Mouse (Mus musculus) myocyte (in vitro differentiated cells): ENCODE data around the gene Cobll1. TPM values are rescaled to one million over a fixed set of nuclear protein-coding genes. Genes with fewer than 3 reads are reported as not detected.
A peak's percentile ranks its signal among the peaks of the same experiment; 100 is the strongest.

ENCODE experiments used
- H3K27me3 ChIP-seq: one replicate; pipeline ENCODE4 v1.6.1; 2011; ENCODE audit not compliant: control insufficient read depth, insufficient read depth, insufficient read length
- H3K36me3 ChIP-seq: one replicate; pipeline ENCODE4 v1.6.1; 2011; ENCODE audit not compliant: control insufficient read depth, insufficient read depth
- H3K4me2 ChIP-seq: one replicate; pipeline ENCODE4 v1.6.1; 2011; ENCODE audit warnings: low read depth, control low read depth
- H3K4me3 ChIP-seq: one replicate; pipeline ENCODE4 v1.5.1; 2011; ENCODE audit warnings: mild to moderate bottlenecking, control low read depth, moderate library complexity
- H3K79me2 ChIP-seq: one replicate; pipeline ENCODE4 v1.6.1; 2011; ENCODE audit not compliant: control insufficient read depth, insufficient read depth
- H3ac ChIP-seq: one replicate; pipeline ENCODE4 v1.6.1; 2011; ENCODE audit not compliant: control insufficient read depth, insufficient read length
- CEBPB ChIP-seq: IDR thresholded peaks from 2 replicates; pipeline ENCODE4 v1.6.1; 2011; ENCODE audit warnings: mild to moderate bottlenecking, moderate library complexity; ENCODE audit not compliant: poor library complexity, insufficient read depth, severe bottlenecking
- E2F4 ChIP-seq: IDR thresholded peaks from one replicate; pipeline ENCODE4 v1.6.1; 2011; ENCODE audit warnings: mild to moderate bottlenecking, control low read depth, moderate library complexity; ENCODE audit not compliant: insufficient read depth
- MAX ChIP-seq: IDR thresholded peaks from one replicate; pipeline ENCODE4 v1.6.1; 2011; ENCODE audit warnings: low read depth, mild to moderate bottlenecking, control low read depth
- MYOD1 ChIP-seq, 3 experiments: IDR thresholded peaks; one replicate each; pipeline ENCODE4 v1.6.1; 2011; ENCODE audit warnings: control low read depth in 2 of 3, low read depth in 2 of 3, mild to moderate bottlenecking in 2 of 3, moderate library complexity in 1 of 3; ENCODE audit not compliant: insufficient read length in 2 of 3, control insufficient read depth in 1 of 3
- MYOG ChIP-seq, 3 experiments: IDR thresholded peaks; one replicate each; pipeline ENCODE4 v1.6.1; 2011; ENCODE audit warnings: control low read depth in 2 of 3, low read depth in 2 of 3, mild to moderate bottlenecking in 2 of 3; ENCODE audit not compliant: insufficient read length in 2 of 3, control insufficient read depth in 1 of 3, insufficient read depth in 1 of 3
- POLR2A ChIP-seq: IDR thresholded peaks from one replicate; pipeline ENCODE4 v1.6.1; 2011; ENCODE audit warnings: low read depth, mild to moderate bottlenecking, control low read depth, moderate library complexity; ENCODE audit not compliant: insufficient read length
- POLR2AphosphoS2 ChIP-seq: IDR thresholded peaks from one replicate; pipeline ENCODE4 v1.6.1; 2011; ENCODE audit warnings: low read depth, control low read depth; ENCODE audit not compliant: insufficient read length
- REST ChIP-seq: IDR thresholded peaks from one replicate; pipeline ENCODE4 v1.6.1; 2011; ENCODE audit warnings: mild to moderate bottlenecking, control low read depth, moderate library complexity; ENCODE audit not compliant: insufficient read depth, insufficient read length
- SRF ChIP-seq: IDR thresholded peaks from one replicate; pipeline ENCODE4 v1.6.1; 2011; ENCODE audit warnings: low read depth; ENCODE audit not compliant: control insufficient read depth, insufficient read length
- TCF12 ChIP-seq: IDR thresholded peaks from one replicate; pipeline ENCODE4 v1.6.1; 2011; ENCODE audit warnings: mild to moderate bottlenecking, control low read depth; ENCODE audit not compliant: poor library complexity, insufficient read depth, severe bottlenecking
- TCF3 ChIP-seq: IDR thresholded peaks from one replicate; pipeline ENCODE4 v1.6.1; 2011; ENCODE audit warnings: low read depth, control low read depth; ENCODE audit not compliant: insufficient read length
- USF1 ChIP-seq: IDR thresholded peaks from one replicate; pipeline ENCODE4 v1.6.1; 2011; ENCODE audit warnings: low read depth, mild to moderate bottlenecking, control low read depth, moderate library complexity
- polyA plus RNA-seq: library from polyadenylated mRNA; unstranded; fragments of >200 nt; fragmentation: generic; extraction: Trizol; gene quantifications from one replicate; pipeline ENCODE4 v1.2.1, GENCODE M21; 2012; ENCODE audit warnings: missing spikeins

The Cobll1 gene
- polyA plus RNA-seq, 1 experiment: 2.4 TPM

GRCm38 (mm10) chr2:65121012-65121411 is 118.2 kb downstream of the Cobll1 start:
- H3K27me3 ChIP-seq: no peaks in the 10 kb centered on the region
- no peak overlapping the region for H3K4me3 ChIP-seq
- no peaks in the 10 kb centered on the region for H3K79me2 ChIP-seq
- TF ChIP-seq TCF12 (no peak), MYOG (IDR thresholded peaks at IDR 0.05; ENCODE audit: control insufficient read depth in 1 of 3, insufficient read depth in 1 of 3, insufficient read length in 2 of 3, low read depth in 2 of 3) (no peak), POLR2AphosphoS2 (no peak), MAX (no peak), USF1 (no peak)
- no peak overlapping the region for H3K4me2 ChIP-seq
- no peak overlapping the region for H3ac ChIP-seq
- no peaks in the 10 kb centered on the region for H3K36me3 ChIP-seq

- no peaks in the 10 kb centered on the region for H3K27me3 ChIP-seq
- no peaks in the 10 kb centered on the region for H3K36me3 ChIP-seq
- H3K79me2 ChIP-seq: no peaks in the 10 kb centered on the region
- H3ac ChIP-seq: no peak overlapping the region
- H3K4me2 ChIP-seq: peak overlapping the region; percentile 53
- no peak overlapping the region for H3K4me3 ChIP-seq
- TF ChIP-seq CEBPB: peak; percentile 88
- TF ChIP-seq USF1: no peak
- TF ChIP-seq MAX: no peak
- no peak for TF ChIP-seq REST
- TF ChIP-seq POLR2A: no peak
These were observed 119.1 kb downstream of the Cobll1 start for GRCm38 (mm10) chr2:65120112-65120511.

- no peaks in the 10 kb centered on the region for H3K79me2 ChIP-seq
- H3K4me3 ChIP-seq: no peak overlapping the region
- H3K27me3 ChIP-seq: no peaks in the 10 kb centered on the region
- no peak overlapping the region for H3ac ChIP-seq
- H3K4me2 ChIP-seq: peak overlapping the region; percentile 53
- TF ChIP-seq MYOD1 (IDR thresholded peaks at IDR 0.05; ENCODE audit: control insufficient read depth in 1 of 3, insufficient read length in 2 of 3, low read depth in 2 of 3): no peak
- TF ChIP-seq REST: no peak
- no peak for TF ChIP-seq TCF12
- TF ChIP-seq POLR2A: no peak
- TF ChIP-seq CEBPB: no peak
- no peak for TF ChIP-seq USF1
- TF ChIP-seq POLR2AphosphoS2: no peak
- no peak for TF ChIP-seq TCF3
- no peak for TF ChIP-seq SRF
- no peak for TF ChIP-seq MAX
- TF ChIP-seq E2F4: no peak
- TF ChIP-seq MYOG (IDR thresholded peaks at IDR 0.05; ENCODE audit: control insufficient read depth in 1 of 3, insufficient read depth in 1 of 3, insufficient read length in 2 of 3, low read depth in 2 of 3): no peak
- H3K36me3 ChIP-seq: no peaks in the 10 kb centered on the region
These were observed 119.5 kb downstream of the Cobll1 start for GRCm38 (mm10) chr2:65119667-65120066.

GRCm38 (mm10) chr2:65119076-65119475 is 120.1 kb downstream of the Cobll1 start:
- H3K79me2 ChIP-seq: no peaks in the 10 kb centered on the region
- TF ChIP-seq POLR2AphosphoS2 (no peak), TCF3 (no peak), TCF12 (no peak), MYOD1 (IDR thresholded peaks at IDR 0.05; ENCODE audit: control insufficient read depth in 1 of 3, insufficient read length in 2 of 3, low read depth in 2 of 3) (no peak), SRF (no peak), MAX (no peak), E2F4 (no peak), CEBPB (no peak), REST (no peak), MYOG (IDR thresholded peaks at IDR 0.05; ENCODE audit: control insufficient read depth in 1 of 3, insufficient read depth in 1 of 3, insufficient read length in 2 of 3, low read depth in 2 of 3) (no peak), POLR2A (no peak), USF1 (no peak)
- no peak overlapping the region for H3K4me3 ChIP-seq
- H3ac ChIP-seq: no peak overlapping the region
- no peaks in the 10 kb centered on the region for H3K36me3 ChIP-seq
- peak overlapping the region; percentile 53 for H3K4me2 ChIP-seq
- H3K27me3 ChIP-seq: no peaks in the 10 kb centered on the region

- Histone ChIP-seq H3K4me2 (no peak overlapping the region), H3K79me2 (no peaks in the 10 kb centered on the region), H3K27me3 (no peaks in the 10 kb centered on the region), H3K36me3 (no peaks in the 10 kb centered on the region), H3K4me3 (no peak overlapping the region), H3ac (no peak overlapping the region)
- no peak for TF ChIP-seq MYOG (IDR thresholded peaks at IDR 0.05; ENCODE audit: control insufficient read depth in 1 of 3, insufficient read depth in 1 of 3, insufficient read length in 2 of 3, low read depth in 2 of 3)
- TF ChIP-seq POLR2AphosphoS2: no peak
- no peak for TF ChIP-seq MYOD1 (IDR thresholded peaks at IDR 0.05; ENCODE audit: control insufficient read depth in 1 of 3, insufficient read length in 2 of 3, low read depth in 2 of 3)
- no peak for TF ChIP-seq SRF
- TF ChIP-seq CEBPB: no peak
- no peak for TF ChIP-seq MAX
- TF ChIP-seq REST: no peak
- no peak for TF ChIP-seq E2F4
- no peak for TF ChIP-seq TCF3
- no peak for TF ChIP-seq USF1
- no peak for TF ChIP-seq POLR2A
- TF ChIP-seq TCF12: no peak
These were observed 121.3 kb downstream of the Cobll1 start for GRCm38 (mm10) chr2:65117859-65118258.
